Mouse (Mus musculus) testis, adult 2 months (tissue): Measurements from ENCODE around the gene Hivep1. TPM values are rescaled to one million over a fixed set of nuclear protein-coding genes. Genes with fewer than 3 reads are reported as not detected.

Experiments used
- H3K27ac ChIP-seq: fragments of 200-500 bp; 2 replicates; pipeline ENCODE4 v1.5.1; 2012; ENCODE audit warnings: low read depth, low read length; ENCODE audit not compliant: control insufficient read depth, insufficient read depth
- H3K27me3 ChIP-seq: fragments of 200-500 bp; 2 replicates; pipeline ENCODE4 v1.6.1; 2012; ENCODE audit warnings: mild to moderate bottlenecking, low read length, moderate library complexity; ENCODE audit not compliant: control insufficient read depth, insufficient read depth
- H3K36me3 ChIP-seq: fragments of 200-500 bp; 2 replicates; pipeline ENCODE4 v1.6.1; 2012; ENCODE audit warnings: mild to moderate bottlenecking, low read length; ENCODE audit not compliant: control insufficient read depth, insufficient read depth
- H3K4me1 ChIP-seq: fragments of 200-500 bp; 2 replicates; pipeline ENCODE4 v1.6.1; 2012; ENCODE audit warnings: low read length; ENCODE audit not compliant: control insufficient read depth, insufficient read depth
- H3K4me3 ChIP-seq: fragments of 200-500 bp; 2 replicates; pipeline ENCODE4 v1.5.1; 2012; ENCODE audit warnings: low read depth, mild to moderate bottlenecking, low read length, moderate library complexity, mixed read lengths; ENCODE audit not compliant: control insufficient read depth
- CTCF ChIP-seq: fragments of 200-500 bp; IDR thresholded peaks from 2 replicates; pipeline ENCODE4 v1.5.1; 2012; ENCODE audit warnings: low read depth, mild to moderate bottlenecking, inconsistent platforms, low read length, moderate library complexity; ENCODE audit not compliant: control insufficient read depth, insufficient read depth, insufficient replicate concordance
- POLR2A ChIP-seq: fragments of 200-500 bp; IDR thresholded peaks from 2 replicates; pipeline ENCODE4 v1.6.1; 2012; ENCODE audit warnings: low read depth, mild to moderate bottlenecking, inconsistent platforms, low read length, moderate library complexity; ENCODE audit not compliant: control insufficient read depth
- polyA plus RNA-seq: library from polyadenylated mRNA; depleted of rRNA; stranded (reverse); fragments of >200 nt; gene quantifications from 2 replicates; pipeline ENCODE4 v1.2.3, GENCODE M21; 2012

The Hivep1 gene
- polyA plus RNA-seq, 1 experiment = 18.3 TPM

- Histone ChIP-seq H3K36me3 (no peaks in the 10 kb centered on the region), H3K4me1 (peaks cover 8% of the 10 kb centered on the region), H3K27ac (no peak overlapping the region), H3K4me3 (no peak overlapping the region), H3K27me3 (no peaks in the 10 kb centered on the region)
- no peak for TF ChIP-seq CTCF
- no peak for TF ChIP-seq POLR2A
Measured at GRCm38 (mm10) chr13:42056712-42057332, 5.0 kb downstream of the Hivep1 start.

- TF ChIP-seq CTCF = no peak
- TF ChIP-seq POLR2A = no peak
- H3K4me1 ChIP-seq = no peaks in the 10 kb centered on the region
- no peak overlapping the region for H3K27ac ChIP-seq
- H3K36me3 ChIP-seq = no peaks in the 10 kb centered on the region
- no peak overlapping the region for H3K4me3 ChIP-seq
- no peaks in the 10 kb centered on the region for H3K27me3 ChIP-seq
Measured at GRCm38 (mm10) chr13:42060846-42061630, 9.2 kb downstream of the Hivep1 start.

GRCm38 (mm10) chr13:42064257-42064656 is 12.4 kb downstream of the Hivep1 start:
- TF ChIP-seq POLR2A (no peak), CTCF (no peak)
- Histone ChIP-seq H3K27me3 (no peaks in the 10 kb centered on the region), H3K36me3 (no peaks in the 10 kb centered on the region), H3K4me1 (no peaks in the 10 kb centered on the region), H3K4me3 (no peak overlapping the region), H3K27ac (no peak overlapping the region)

- Histone ChIP-seq H3K36me3 (no peaks in the 10 kb centered on the region), H3K4me3 (no peak overlapping the region), H3K27me3 (no peaks in the 10 kb centered on the region), H3K27ac (no peak overlapping the region), H3K4me1 (no peaks in the 10 kb centered on the region)
- no peak for TF ChIP-seq POLR2A
- no peak for TF ChIP-seq CTCF
Measured at GRCm38 (mm10) chr13:42070236-42070635, 18.4 kb downstream of the Hivep1 start.

- TF ChIP-seq POLR2A (no peak), CTCF (no peak)
- no peaks in the 10 kb centered on the region for H3K36me3 ChIP-seq
Measured at GRCm38 (mm10) chr13:42071011-42071410, 19.2 kb downstream of the Hivep1 start.

GRCm38 (mm10) chr13:42073285-42073684 is 21.5 kb downstream of the Hivep1 start:
- Histone ChIP-seq H3K36me3 (no peaks in the 10 kb centered on the region), H3K27ac (no peak overlapping the region), H3K4me3 (no peak overlapping the region), H3K27me3 (no peaks in the 10 kb centered on the region), H3K4me1 (no peaks in the 10 kb centered on the region)
- TF ChIP-seq POLR2A = no peak
- no peak for TF ChIP-seq CTCF

More at GRCm38 (mm10) chr13:42071011-42071410, 19.2 kb downstream of the Hivep1 start:
- Histone ChIP-seq H3K27me3 (no peaks in the 10 kb centered on the region), H3K4me3 (no peak overlapping the region), H3K4me1 (no peaks in the 10 kb centered on the region), H3K27ac (no peak overlapping the region)

- H3K36me3 ChIP-seq = no peaks in the 10 kb centered on the region
- TF ChIP-seq CTCF = no peak
- TF ChIP-seq POLR2A = no peak
Measured at GRCm38 (mm10) chr13:42075546-42075945, 23.7 kb downstream of the Hivep1 start.

GRCm38 (mm10) chr13:42076751-42077302 is 25.0 kb downstream of the Hivep1 start:
- no peaks in the 10 kb centered on the region for H3K36me3 ChIP-seq
- no peak overlapping the region for H3K4me3 ChIP-seq
- no peak overlapping the region for H3K27ac ChIP-seq
- H3K27me3 ChIP-seq = no peaks in the 10 kb centered on the region
- no peaks in the 10 kb centered on the region for H3K4me1 ChIP-seq
- TF ChIP-seq POLR2A = no peak
- TF ChIP-seq CTCF = no peak

More at GRCm38 (mm10) chr13:42075546-42075945, 23.7 kb downstream of the Hivep1 start:
- Histone ChIP-seq H3K4me1 (no peaks in the 10 kb centered on the region), H3K27ac (no peak overlapping the region), H3K27me3 (no peaks in the 10 kb centered on the region), H3K4me3 (no peak overlapping the region)
